Mouse (Mus musculus): ENCODE measurements at regions not wholly inside any gene's neighbourhood (a gene's known extent, or its start where the extent isn't known, plus 50 kb on each side); places are given as distances from the start of the nearest gene placed in this dataset.
"Not testable (repeated sequence)": the region's sequence is repeated elsewhere in the genome, so short reads cannot be mapped to it uniquely, and the experiment has no call there.

DNA sequence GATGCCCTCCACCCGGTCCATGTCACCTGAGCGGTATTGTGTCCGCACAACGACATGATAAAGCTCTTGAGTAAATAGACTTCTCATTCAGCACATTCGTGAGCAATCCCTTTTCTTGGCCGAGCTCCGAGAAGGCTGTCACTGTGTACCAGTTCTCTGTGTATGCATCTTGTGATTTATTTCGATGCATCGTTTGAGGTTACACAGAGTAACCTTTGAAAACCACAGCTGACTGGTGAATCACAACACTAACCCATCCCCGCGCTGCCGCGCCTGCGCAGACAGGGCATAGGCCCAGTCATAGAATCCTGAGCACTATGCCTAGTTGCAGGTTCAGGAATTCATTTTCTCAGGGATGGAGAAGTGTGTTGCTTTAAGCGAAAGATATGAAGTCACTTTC lies 201.4 kb downstream of the Med10 start:
- ATAC-seq (ENCODE audit: poor library complexity, severe bottlenecking): no peak

DNA sequence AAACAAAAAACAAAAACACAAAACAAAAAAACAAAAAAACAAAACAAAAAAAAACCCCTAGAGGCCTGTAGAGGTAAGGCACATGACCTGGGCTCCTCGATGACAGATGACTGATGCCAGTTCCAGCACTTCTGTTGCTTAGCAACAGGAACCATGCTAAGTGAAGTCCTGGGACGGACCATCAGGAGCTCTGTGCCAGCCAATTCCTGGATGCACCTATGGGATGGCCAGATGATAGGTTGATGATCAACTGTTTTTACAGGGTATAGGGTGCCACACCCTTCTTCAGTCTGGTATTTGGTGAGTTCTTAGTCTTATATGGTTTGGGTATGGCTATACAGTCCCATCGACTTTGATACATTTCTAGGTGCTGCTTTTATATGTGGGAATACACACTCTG lies 209.9 kb downstream of the Med10 start:
- no peak for ATAC-seq (ENCODE audit: poor library complexity, severe bottlenecking)

DNA sequence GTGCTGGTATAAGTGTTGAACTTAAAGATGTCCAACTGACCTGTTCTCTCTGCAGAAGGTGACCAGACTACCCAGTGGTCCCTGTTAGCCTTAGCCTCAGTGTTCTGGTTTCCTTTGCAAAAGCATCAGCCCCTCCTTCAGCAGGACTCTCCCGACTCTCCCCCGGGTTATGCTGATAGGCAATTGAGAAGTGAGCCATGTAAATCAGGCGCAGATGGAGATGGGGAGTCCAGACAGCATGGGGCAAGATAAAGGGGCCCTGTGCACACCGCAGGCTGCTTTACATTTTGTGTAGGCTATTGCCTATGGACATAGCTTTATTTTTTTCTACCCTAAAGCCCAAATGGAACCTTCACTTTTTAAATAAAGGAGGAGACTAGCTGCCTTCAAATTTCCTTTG lies 213.0 kb downstream of the Med10 start:
- no peak for ATAC-seq (ENCODE audit: poor library complexity, severe bottlenecking)

DNA sequence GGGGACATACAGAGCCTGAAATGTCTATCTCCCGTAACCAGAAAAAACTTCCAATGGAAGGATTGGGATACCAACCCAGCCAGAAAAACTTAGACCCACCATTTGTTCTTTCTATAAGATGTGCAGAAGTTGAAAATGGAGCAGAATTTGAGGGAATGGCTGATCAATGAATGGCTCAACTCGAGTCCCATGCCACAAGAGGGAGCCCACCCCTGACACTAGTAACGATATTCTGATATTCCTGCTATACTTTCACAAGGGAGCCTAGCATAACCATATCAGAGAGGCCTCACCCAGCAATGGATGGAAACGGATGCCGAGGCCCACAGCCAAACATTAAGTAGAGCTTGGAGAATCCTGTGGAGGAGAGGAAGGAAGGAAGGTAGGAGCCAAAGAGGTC lies 215.3 kb downstream of the Med10 start:
- ATAC-seq (ENCODE audit: poor library complexity, severe bottlenecking): no peak

DNA sequence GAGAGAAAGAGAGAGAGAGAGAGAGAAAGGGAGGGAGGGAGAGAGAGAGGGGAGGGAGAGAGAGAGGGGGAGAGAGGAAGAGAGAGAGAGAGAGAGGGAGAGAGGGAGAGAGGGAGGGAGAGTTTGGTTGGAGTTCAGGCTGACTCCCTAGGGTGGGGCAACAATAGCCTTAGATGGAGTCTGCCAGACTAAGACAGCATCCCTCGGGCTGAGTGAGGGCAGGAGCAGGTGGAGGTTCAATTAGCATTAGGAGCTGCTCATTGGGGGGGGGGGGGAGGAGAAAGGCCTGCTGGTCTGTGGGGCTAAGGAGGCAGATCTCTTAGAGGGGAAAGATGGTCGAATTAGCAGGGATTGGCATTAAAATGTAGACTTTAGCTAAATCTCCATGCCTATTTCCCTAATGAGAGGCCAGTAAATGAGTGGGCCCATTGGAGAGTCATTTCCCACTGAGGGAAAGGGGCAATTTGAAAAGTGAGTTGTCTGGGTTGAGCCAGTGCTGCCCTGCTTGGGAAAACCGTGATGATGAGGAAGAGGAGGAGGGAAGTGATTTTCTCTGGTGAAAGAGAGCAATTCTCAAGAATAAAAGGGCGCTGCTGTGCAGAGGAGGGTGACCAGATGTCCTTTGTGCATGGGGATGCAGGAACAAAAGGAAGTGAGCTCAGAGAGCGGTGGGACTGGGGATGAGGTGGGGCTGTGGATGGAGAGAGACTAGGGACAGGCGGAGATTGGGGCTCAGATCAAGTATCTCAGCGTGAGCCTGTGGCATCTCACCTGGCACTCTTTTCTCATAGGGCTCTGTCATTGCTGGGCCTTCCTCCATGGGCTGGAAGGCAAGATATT lies 218.0 kb downstream of the Med10 start:
- ATAC-seq (ENCODE audit: poor library complexity, severe bottlenecking): no peak

DNA sequence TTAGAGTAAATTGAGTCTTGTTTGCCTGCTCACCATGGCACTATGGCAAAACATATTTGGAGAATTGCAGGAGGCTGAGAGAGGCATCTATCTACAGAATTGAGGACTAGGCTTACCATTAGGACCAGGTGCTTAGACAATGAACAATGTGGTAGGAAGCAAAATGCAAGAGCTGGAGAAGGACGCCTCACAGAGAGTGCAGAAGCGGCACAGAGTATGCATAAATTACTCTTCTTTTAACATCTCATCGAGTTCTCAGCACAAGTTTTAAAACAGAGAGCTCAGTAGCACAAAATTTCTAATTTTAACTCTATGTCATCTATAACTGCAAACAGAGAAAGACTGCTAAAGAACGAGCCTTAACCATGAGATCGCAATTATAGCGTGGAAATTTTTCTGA lies 231.1 kb downstream of the Med10 start:
- no peak for ATAC-seq (ENCODE audit: poor library complexity, severe bottlenecking)

DNA sequence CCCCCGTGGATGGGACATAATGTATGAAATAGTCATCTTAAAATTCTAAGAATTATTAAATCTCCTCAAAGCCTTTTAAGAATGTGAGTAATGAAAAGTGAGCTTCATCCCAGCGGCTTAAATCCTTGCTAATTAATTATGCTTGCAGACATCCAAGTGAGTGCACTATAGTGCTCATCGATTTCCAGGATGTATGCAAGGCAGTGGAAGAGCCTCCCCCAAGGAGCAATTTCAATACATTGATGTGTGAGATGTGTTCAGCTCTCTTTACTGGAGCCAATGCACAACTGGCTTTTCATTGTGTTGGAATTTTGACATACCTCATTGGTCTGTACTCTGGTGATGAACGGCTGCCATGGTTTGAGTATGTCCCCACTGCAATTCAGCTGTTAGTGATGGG lies 231.6 kb downstream of the Med10 start:
- ATAC-seq (ENCODE audit: poor library complexity, severe bottlenecking): no peak

DNA sequence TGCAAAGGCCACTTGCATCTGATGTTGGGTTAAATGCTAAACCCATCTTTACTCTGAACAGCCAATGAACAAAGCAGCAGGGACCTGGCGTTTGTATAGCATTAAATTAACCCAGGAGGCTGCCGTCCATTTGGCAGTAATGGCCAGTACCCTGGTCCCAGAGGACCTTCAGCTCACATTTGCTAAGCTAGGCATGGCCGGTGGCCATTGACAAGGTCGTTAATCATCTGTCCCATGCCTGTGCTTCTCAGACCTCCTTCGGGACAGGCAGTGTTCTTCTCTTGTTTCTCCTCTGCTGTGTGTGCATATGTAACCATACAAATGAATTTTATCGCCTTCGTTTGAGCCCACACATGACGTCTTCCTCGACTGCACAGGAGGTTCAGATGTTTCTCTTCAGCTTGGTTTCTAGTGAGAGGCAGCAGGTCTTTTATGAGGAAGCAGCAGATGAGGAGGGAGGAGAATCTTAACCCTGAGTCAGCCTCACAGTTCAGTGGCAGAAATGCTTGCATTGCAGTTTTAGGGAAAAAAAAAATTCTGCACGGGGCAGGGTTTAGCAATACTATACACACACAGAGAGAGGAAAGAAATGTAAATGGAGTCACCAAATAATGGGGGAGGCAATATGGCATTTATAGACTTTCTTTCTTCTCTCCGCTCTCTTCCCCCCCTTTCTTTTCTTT lies 235.9 kb downstream of the Med10 start:
- no peak for ATAC-seq (ENCODE audit: poor library complexity, severe bottlenecking)

DNA sequence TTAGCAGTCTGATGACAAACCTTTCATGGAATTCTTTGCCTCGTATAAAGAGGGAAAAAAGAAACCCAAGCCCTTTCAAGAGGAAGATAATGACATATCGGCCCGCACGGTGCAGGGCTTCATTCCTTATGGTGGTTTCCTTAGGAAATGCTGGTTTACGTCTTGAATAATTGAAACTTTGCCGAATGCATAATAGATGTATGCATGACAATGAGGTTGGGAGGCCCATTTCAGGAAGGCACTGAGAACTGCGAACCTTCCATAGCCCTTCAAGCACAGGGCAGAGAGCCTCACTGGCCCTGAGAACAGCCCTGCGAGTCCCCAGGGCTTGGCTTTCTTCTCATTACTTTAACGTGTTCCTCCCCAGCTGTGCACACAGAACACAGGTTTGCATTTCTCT lies 255.7 kb downstream of the Med10 start:
- no peak for ATAC-seq (ENCODE audit: poor library complexity, severe bottlenecking)

DNA sequence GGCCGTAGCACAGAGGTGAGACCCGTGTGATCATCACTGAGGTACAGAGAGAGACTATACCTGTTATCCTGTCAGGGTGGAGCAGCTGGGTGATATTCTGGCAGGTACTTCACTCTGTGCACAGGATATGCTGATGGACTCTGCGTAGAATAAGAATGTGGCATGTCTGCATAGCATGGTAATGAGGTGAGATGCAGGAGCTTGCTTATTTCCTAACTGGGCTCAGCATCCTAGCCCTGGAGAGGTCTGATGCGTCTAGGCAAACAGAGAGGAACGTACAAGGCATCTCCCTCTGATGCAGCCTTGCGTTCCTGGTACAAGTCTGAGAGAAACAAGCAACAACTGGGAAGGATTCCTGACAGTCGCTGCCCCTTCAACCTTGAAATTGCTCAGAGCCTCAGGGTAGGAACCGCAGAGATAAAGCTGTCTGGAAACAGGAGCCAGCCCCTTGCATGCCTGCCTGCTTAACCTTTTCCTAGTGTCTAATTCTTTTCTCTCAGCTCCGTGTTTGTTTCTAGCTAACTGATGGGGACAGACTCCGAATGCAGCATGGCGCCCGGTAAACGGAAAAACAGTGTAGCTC lies 259.3 kb downstream of the Med10 start:
- no peak for ATAC-seq (ENCODE audit: poor library complexity, severe bottlenecking)

DNA sequence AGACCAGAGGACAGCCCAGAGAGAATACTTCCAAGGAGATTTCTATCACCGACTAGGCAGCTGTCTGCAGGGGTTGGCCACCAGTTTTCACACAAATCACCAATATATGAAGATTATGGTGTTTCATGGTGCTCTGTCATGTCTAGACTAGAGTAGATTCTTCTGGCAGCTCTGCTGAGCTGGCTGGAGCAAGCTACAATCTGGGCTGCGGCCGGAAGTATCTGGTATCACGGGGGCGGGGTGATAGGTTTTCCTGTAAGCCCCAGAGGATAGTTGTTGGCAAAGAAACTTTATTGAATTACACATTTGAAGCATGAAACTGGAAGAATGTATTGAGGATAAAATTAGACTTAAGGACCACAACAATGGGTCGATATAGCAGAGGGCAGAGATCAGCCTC lies 271.5 kb downstream of the Med10 start:
- no peak for ATAC-seq (ENCODE audit: poor library complexity, severe bottlenecking)

DNA sequence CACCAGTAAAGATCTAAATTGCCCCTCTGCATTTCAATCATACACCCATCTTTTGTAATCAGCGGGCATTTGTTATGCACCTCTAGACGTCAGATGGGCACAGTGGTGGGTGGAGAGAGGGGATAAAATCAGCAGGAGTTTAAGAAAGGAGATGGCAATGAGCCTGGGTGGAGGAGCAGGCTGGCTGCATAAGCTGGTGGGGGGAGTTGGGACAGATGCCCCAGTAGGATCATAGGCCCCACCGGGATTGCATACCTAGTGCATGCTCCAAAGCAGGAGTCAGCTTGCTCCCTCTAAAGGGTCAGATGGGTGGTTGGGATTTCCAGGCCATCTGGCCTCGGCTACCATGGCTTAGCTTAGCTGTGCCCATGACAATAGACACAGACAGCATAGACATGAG lies 273.2 kb downstream of the Med10 start:
- no peak for ATAC-seq (ENCODE audit: poor library complexity, severe bottlenecking)

DNA sequence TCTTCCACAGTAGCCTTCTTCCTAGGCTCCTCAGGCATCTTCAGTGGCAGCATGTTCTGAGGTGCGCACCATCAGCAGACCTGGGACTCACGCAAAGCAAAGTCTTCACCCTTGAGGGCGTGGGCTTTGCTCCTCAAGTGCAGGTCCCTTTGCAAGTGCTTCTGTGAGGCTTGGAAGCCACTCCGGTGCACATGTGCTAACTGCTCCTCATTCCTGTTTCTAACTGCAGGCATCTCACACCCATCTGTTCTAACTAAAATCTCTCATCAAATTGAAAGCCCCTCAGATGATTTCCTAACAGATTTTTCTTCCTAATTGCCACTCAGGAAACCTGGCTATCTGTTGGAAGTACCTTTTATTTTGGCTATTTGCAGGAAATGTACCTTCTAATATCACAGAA lies 278.9 kb downstream of the Med10 start:
- no peak for ATAC-seq (ENCODE audit: poor library complexity, severe bottlenecking)

DNA sequence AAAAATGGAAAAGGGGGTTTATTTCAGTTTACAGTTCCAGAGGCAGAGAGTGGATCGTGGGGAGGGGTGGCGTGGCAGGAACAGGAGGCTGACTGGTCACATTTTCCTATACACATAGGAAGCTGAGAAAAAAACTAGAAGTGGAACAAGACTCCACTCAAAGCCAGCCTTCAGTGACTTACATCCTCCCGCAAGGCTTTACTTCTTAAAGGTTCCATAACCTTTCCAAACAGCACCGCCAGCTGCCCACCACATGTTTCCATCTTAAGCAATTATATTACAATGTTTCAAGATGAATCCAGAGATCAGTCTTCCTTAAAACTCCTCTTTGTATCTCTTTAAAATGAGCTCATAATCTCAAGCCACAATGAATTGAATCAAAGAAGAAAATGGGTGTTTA lies 290.7 kb downstream of the Med10 start:
- ATAC-seq (ENCODE audit: poor library complexity, severe bottlenecking): no peak

DNA sequence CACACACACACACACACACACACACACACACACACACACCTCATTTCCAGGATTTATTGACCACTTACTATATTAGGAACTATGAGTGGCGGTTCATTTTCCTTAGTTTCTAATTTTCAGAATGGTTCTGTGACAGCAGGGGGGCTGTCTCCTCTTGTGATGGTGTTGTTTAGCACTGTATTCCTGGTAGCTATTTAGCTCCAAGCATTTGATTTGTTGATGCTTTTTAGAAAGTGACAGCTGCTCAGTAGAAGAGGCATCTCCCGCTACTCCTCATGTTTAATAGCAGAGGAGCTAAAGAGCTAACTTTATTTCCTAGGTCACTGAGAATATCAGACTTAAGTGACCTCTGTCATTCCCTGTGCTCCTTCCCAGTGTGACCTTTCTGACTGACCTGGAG lies 291.8 kb downstream of the Med10 start:
- ATAC-seq (ENCODE audit: poor library complexity, severe bottlenecking): no peak

DNA sequence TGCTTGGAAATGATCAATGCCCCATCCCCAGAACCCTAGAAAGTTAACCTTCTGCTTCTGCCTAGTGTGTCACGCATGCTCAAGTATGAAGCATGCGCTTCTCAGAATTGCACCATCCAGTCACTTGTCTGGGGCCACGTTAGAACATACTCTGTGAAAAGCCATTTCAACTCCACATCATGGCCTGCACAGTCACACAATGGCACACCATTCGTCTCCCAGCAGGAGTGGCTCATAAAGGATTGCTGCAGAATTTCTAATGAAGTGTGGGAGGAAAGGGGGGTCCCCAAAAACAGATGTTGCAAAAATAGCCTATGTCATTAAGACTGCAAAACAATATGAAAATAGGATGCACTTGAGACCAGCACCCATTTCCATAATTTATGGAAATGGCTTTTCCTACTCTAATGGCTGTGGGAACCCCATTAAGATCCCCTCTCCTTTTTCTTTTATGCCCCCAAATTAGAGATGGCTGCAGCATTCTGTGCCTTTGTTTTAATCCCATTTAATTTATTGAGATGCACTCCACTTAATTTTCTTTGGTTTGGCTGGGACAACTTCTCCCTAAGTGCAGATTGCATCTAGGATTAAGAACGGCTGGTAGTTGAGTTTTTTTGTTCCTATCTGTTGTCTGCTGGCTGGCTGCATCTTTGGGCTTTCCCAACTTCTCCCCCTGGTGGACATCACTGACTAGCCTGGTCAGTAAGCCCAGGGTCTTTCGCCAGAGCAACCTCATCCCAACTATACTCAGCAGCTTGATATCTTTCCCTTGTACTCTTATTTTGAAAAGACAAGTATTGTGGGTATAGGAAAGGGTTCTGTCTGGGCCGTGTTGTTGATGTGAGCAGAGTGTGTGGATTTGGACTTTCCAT lies 294.5 kb downstream of the Med10 start:
- no peak for ATAC-seq (ENCODE audit: poor library complexity, severe bottlenecking)

DNA sequence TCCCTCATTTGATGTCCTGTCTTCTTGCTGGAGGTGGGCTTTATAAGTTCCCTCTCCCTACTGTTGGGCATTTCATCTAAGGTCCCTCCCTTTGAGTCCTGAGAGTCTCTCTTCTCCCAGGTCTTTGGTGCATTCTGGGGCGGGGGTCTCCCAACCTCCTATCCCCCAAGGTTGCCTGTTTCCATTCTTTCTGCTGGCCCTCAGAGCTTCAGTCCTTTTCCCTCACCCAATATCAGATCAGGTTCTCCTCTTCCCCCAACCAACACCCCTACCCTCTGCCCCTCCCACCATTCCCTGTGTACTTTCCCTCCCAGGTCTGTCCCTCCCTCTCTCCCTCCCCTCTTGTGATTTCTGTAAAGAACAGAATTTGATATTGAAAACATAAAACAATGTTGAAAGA lies 297.9 kb downstream of the Med10 start:
- not testable (repeated sequence) for ATAC-seq (ENCODE audit: poor library complexity, severe bottlenecking)

DNA sequence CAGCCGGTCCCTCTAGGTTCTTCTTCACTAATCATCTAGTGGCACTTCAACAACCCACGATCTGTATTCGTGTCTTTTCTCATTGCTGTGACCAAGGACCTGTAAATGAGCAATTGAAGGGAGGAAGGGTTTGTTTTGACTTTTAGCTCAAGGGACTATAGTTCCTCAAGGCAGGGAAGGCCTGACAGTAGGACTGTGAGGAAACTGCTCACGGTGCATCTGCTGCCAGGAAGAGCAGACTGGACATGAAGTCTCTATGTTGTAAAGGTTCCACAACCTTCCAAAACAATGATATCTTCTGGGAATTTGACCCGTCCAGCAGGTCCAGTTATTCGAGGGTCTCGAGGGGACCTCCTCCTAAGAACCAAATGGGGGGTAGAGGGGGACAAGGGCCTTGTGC lies 300.8 kb downstream of the Med10 start:
- no peak for ATAC-seq (ENCODE audit: poor library complexity, severe bottlenecking)

DNA sequence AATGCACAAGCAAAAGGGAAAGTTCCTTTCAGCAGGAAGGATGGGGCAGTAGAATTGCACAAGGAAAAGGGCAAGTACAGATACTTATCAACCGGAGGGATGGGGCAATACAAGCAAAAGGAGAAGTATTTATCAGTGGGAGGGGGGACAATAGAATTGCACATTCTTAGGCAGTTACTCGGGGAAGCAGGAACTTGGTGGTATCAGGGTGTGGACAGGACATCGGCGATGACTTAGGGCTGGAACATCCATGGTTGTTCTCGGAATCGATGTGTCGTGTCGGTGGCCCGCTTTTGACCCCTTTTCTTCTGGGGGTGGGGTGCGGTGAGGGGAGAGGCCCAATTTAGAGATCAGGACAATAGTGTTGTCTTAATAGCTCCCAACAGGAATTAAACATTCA lies 301.3 kb downstream of the Med10 start:
- ATAC-seq (ENCODE audit: poor library complexity, severe bottlenecking): not testable (repeated sequence)

DNA sequence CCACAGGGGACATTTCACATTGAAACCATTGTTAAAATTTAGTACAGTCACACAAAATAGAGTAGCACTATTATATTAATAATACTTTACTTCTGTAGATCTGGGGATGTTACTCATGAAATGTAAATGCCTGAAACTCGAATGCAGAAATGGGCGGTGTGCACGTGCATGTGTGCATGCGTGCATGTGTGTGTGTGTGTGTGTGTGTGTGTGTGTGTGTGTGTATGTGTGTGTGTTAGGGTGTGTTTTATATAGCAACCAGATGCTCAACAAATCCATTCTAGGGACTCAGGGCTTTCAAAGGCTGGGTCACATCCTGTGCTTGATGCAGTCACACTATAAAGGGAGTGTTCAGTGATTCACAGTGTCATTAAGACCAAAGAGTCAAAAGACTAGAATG lies 301.7 kb downstream of the Med10 start:
- no peak for ATAC-seq (ENCODE audit: poor library complexity, severe bottlenecking)

DNA sequence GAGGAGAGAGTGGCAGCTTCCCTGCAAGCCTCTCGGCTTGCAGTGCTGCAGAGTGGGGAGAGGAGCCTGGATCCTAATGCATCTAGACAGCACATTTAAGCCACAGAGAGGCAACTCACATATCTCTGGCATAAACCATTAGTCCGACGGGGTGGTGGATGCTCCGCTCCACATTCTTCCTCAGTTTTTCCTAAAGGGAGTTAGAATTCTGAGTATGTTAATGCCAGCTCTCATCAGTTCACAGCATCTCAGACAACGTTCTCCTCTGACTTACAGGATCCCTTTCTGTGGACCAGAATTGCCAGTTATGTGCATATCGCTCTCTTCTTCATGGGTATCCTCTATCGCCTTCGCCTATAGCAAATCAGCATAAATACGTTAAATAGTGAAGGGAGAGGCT lies 313.4 kb downstream of the Med10 start:
- no peak for ATAC-seq (ENCODE audit: poor library complexity, severe bottlenecking)
